ENCODE assay signal across 15 mouse cellular contexts in genomic region chr11:77781088-77781487, GRCm38 (mm10). TPM values are rescaled to one million over a fixed set of nuclear protein-coding genes. Genes with fewer than 3 reads are reported as not detected.
DNase-seq lines count a peak whose midpoint lies in the region; ATAC-seq and TF ChIP-seq lines count a peak whose summit lies in the region.
"Had no signal": no experiment of that assay in that cellular context is flagged by ENCODE, and none has a peak within 500 bp of the region (broad histone marks: within the 10 kb centered on the region; RNA-seq: fewer than 3 reads in every experiment).

No protein-coding gene starts in this region.

- no peaks in the 10 kb centered on the region for H3K9me3 ChIP-seq in heart, embryonic 12.5 days (replicated peaks)
- H3K9me3 ChIP-seq in lung, embryonic 16.5 days (ENCODE audit: control insufficient read depth, low read length), result no peaks in the 10 kb centered on the region
- H3K9me3 ChIP-seq in midbrain, postnatal 0 days (ENCODE audit: low read length), result no peaks in the 10 kb centered on the region
- H3K9me3 ChIP-seq in hindbrain, postnatal 0 days (ENCODE audit: low read length), result no peaks in the 10 kb centered on the region
- H3K9me3 ChIP-seq: forebrain, embryonic 10.5 days; limb, embryonic 12.5 days; neural tube, embryonic 13.5 days had no signal

- H3K36me3 ChIP-seq in heart, embryonic 12.5 days, result peaks cover 13% of the 10 kb centered on the region
- peaks cover 10% of the 10 kb centered on the region for H3K36me3 ChIP-seq in lung, embryonic 16.5 days (ENCODE audit: control insufficient read depth, insufficient read depth, low read length)
- H3K36me3 ChIP-seq in midbrain, postnatal 0 days (ENCODE audit: insufficient read depth, low read length), result peaks cover 22% of the 10 kb centered on the region
- peaks cover 12% of the 10 kb centered on the region; the same call in 1 of the 2 replicates for H3K36me3 ChIP-seq in hindbrain, postnatal 0 days (ENCODE audit: insufficient read depth, low read length)

- TF ChIP-seq CTCF in midbrain, postnatal 0 days (IDR thresholded peaks at IDR 0.05), result no peak
- no peak for TF ChIP-seq CTCF in hindbrain, postnatal 0 days (IDR thresholded peaks at IDR 0.05; ENCODE audit: low read depth)

- no peaks in the 10 kb centered on the region for H3K27me3 ChIP-seq in heart, embryonic 12.5 days (replicated peaks)
- no peaks in the 10 kb centered on the region for H3K27me3 ChIP-seq in lung, embryonic 16.5 days (ENCODE audit: control insufficient read depth, insufficient read depth, low read depth, low read length)
- H3K27me3 ChIP-seq in midbrain, postnatal 0 days (ENCODE audit: insufficient read depth, low read length), result no peaks in the 10 kb centered on the region
- H3K27me3 ChIP-seq in hindbrain, postnatal 0 days (ENCODE audit: insufficient read depth, low read length), result no peaks in the 10 kb centered on the region
- H3K27me3 ChIP-seq: limb, embryonic 12.5 days; neural tube, embryonic 13.5 days had no signal

- peak; percentile 58 for DNase-seq in heart, postnatal 4 days
- peak; percentile 90 for DNase-seq in NIH3T3 (ENCODE audit: low read depth)
- DNase-seq in cerebellum, adult 9-11 months, result peak; percentile 79
- DNase-seq in layer of hippocampus, postnatal 10 days (ENCODE audit: low spot score in 2 of 2), result no peak
- no peak for DNase-seq in midbrain, postnatal 0 days (ENCODE audit: low spot score)
- DNase-seq in hindbrain, postnatal 0 days (ENCODE audit: low spot score), result no peak
- DNase-seq: gastrocnemius, postnatal 14 days had no signal

- no peak overlapping the region for H3K9ac ChIP-seq in heart, embryonic 12.5 days
- H3K9ac ChIP-seq in lung, embryonic 16.5 days (ENCODE audit: low read length), result no peak overlapping the region
- H3K9ac ChIP-seq in midbrain, postnatal 0 days (replicated peaks; ENCODE audit: low read length, poor library complexity, severe bottlenecking), result no peak overlapping the region
- H3K9ac ChIP-seq in hindbrain, postnatal 0 days (replicated peaks; ENCODE audit: low read length), result no peak overlapping the region
- H3K9ac ChIP-seq: limb, embryonic 12.5 days; neural tube, embryonic 13.5 days had no signal

- no peak overlapping the region for H3K4me2 ChIP-seq in heart, embryonic 12.5 days
- H3K4me2 ChIP-seq in lung, embryonic 16.5 days (ENCODE audit: low read depth, low read length), result no peak overlapping the region
- H3K4me2 ChIP-seq in midbrain, postnatal 0 days (ENCODE audit: low read depth, low read length, poor library complexity, severe bottlenecking), result no peak overlapping the region
- no peak overlapping the region for H3K4me2 ChIP-seq in hindbrain, postnatal 0 days (ENCODE audit: low read depth, low read length)
- H3K4me2 ChIP-seq: limb, embryonic 12.5 days; midbrain, embryonic 11.5 days; neural tube, embryonic 13.5 days had no signal

- H3K27ac ChIP-seq in heart, embryonic 12.5 days (ENCODE audit: poor library complexity, severe bottlenecking), result no peak overlapping the region
- H3K27ac ChIP-seq in lung, embryonic 16.5 days (ENCODE audit: low read length), result no peak overlapping the region; the same call in 1 of the 2 replicates
- H3K27ac ChIP-seq in midbrain, postnatal 0 days (ENCODE audit: low read depth, low read length), result no peak overlapping the region
- no peak overlapping the region for H3K27ac ChIP-seq in hindbrain, postnatal 0 days
- H3K27ac ChIP-seq: forebrain, embryonic 10.5 days; limb, embryonic 12.5 days; neural tube, embryonic 13.5 days had no signal

- no peak for ATAC-seq in heart, embryonic 12.5 days (ENCODE audit: insufficient number of reproducible peaks, low FRiP score)
- ATAC-seq in lung, embryonic 16.5 days (ENCODE audit: low read depth), result 0 out of 2 replicates have a peak, but pooled peaks have one; percentile 36
- no peak for ATAC-seq in midbrain, postnatal 0 days (ENCODE audit: low FRiP score)
- no peak for ATAC-seq in hindbrain, postnatal 0 days
- ATAC-seq: activated CD4-positive, CD25-positive, alpha-beta regulatory T cell, adult 4 months had no signal

- H3K4me3 ChIP-seq in heart, embryonic 12.5 days, result no peak overlapping the region
- no peak overlapping the region for H3K4me3 ChIP-seq in lung, embryonic 16.5 days (ENCODE audit: low read length)
- no peak overlapping the region for H3K4me3 ChIP-seq in midbrain, postnatal 0 days (ENCODE audit: low read depth, low read length)
- no peak overlapping the region for H3K4me3 ChIP-seq in hindbrain, postnatal 0 days (ENCODE audit: low read length)
- H3K4me3 ChIP-seq: forebrain, embryonic 10.5 days; limb, embryonic 12.5 days; neural tube, embryonic 13.5 days had no signal

- H3K4me1 ChIP-seq in heart, embryonic 12.5 days (replicated peaks), result peaks cover 75% of the 10 kb centered on the region
- peaks cover 48% of the 10 kb centered on the region for H3K4me1 ChIP-seq in lung, embryonic 16.5 days (replicated peaks; ENCODE audit: control insufficient read depth, insufficient read depth, low read length)
- 0 out of 2 replicates have a peak, but pooled peaks cover 11% of the 10 kb centered on the region for H3K4me1 ChIP-seq in midbrain, postnatal 0 days (ENCODE audit: insufficient read depth, low read length)
- H3K4me1 ChIP-seq in hindbrain, postnatal 0 days (ENCODE audit: insufficient read depth, low read length), result peaks cover 16% of the 10 kb centered on the region

- 51% methylated on average over 7 of the region's 7 CpGs for WGBS in heart, embryonic 12.5 days
- WGBS in lung, embryonic 16.5 days, result 52% methylated on average over 7 of the region's 7 CpGs
- WGBS in midbrain, postnatal 0 days, result 77% methylated on average over 7 of the region's 7 CpGs
- 48% methylated on average over 7 of the region's 7 CpGs for WGBS in hindbrain, postnatal 0 days

RNA-seq across cellular contexts. Expression of gene Gm10277, which starts 6.5 kb away (rescaled TPM):
- not detected for total RNA-seq in heart, postnatal 4 days (2021)
- 1.2 and 1.5 TPM in 2 replicates for polyA plus RNA-seq in heart, embryonic 12.5 days (2016; fragmentation: Nextera tagmentation; extraction: Ambion mirVana)
- 1.8 and 2.5 TPM in 2 replicates for polyA plus RNA-seq in lung, embryonic 16.5 days (2015; fragmentation: Nextera tagmentation; extraction: Ambion mirVana)
- total RNA-seq in layer of hippocampus, postnatal 10 days (2021), result not detected
- not detected in 2 replicates for total RNA-seq in midbrain, postnatal 0 days (2014; rRNA removed)
- polyA plus RNA-seq in midbrain, postnatal 0 days (2015; fragmentation: Nextera tagmentation; extraction: Ambion mirVana), result 0.44 and 1.0 TPM in 2 replicates
- not detected in 2 replicates for total RNA-seq in hindbrain, postnatal 0 days (2014; rRNA removed)
- polyA plus RNA-seq in hindbrain, postnatal 0 days (2015; fragmentation: Nextera tagmentation; extraction: Ambion mirVana), result 0.69 and 0.91 TPM in 2 replicates
- total RNA-seq: gastrocnemius, postnatal 14 days had no signal

RNA-seq across cellular contexts. Expression of gene Myo18a, which starts 18.0 kb away (rescaled TPM):
- 100 to 1,000 TPM; 244 to 245 TPM for total RNA-seq in heart, postnatal 4 days (2021)
- 154 and 164 TPM in 2 replicates for polyA plus RNA-seq in heart, embryonic 12.5 days (2016; fragmentation: Nextera tagmentation; extraction: Ambion mirVana)
- polyA plus RNA-seq in lung, embryonic 16.5 days (2015; fragmentation: Nextera tagmentation; extraction: Ambion mirVana), result 39.0 and 42.1 TPM in 2 replicates
- 100 to 1,000 TPM; 150 to 167 TPM for total RNA-seq in layer of hippocampus, postnatal 10 days (2021)
- total RNA-seq in midbrain, postnatal 0 days (2014; rRNA removed), result 74.2 and 82.0 TPM in 2 replicates
- polyA plus RNA-seq in midbrain, postnatal 0 days (2015; fragmentation: Nextera tagmentation; extraction: Ambion mirVana), result 30.4 and 35.0 TPM in 2 replicates
- total RNA-seq in hindbrain, postnatal 0 days (2014; rRNA removed), result 64.6 and 68.8 TPM in 2 replicates
- polyA plus RNA-seq in hindbrain, postnatal 0 days (2015; fragmentation: Nextera tagmentation; extraction: Ambion mirVana), result 28.2 and 29.8 TPM in 2 replicates

RNA-seq across cellular contexts. Expression of gene Cryba1, which starts 56.0 kb away (rescaled TPM):
- not detected for total RNA-seq in heart, postnatal 4 days (2021)
- 0.51 TPM in 1 of 2 replicates, not detected in the other for polyA plus RNA-seq in heart, embryonic 12.5 days (2016; fragmentation: Nextera tagmentation; extraction: Ambion mirVana)
- polyA plus RNA-seq in lung, embryonic 16.5 days (2015; fragmentation: Nextera tagmentation; extraction: Ambion mirVana), result not detected in 2 replicates
- total RNA-seq in layer of hippocampus, postnatal 10 days (2021), result under 1 TPM; 0.45 to 0.87 TPM
- total RNA-seq in midbrain, postnatal 0 days (2014; rRNA removed), result not detected in 2 replicates
- polyA plus RNA-seq in midbrain, postnatal 0 days (2015; fragmentation: Nextera tagmentation; extraction: Ambion mirVana), result 0.21 TPM in 1 of 2 replicates, not detected in the other
- total RNA-seq in hindbrain, postnatal 0 days (2014; rRNA removed), result 1.5 TPM in 1 of 2 replicates, not detected in the other
- 0.49 and 0.51 TPM in 2 replicates for polyA plus RNA-seq in hindbrain, postnatal 0 days (2015; fragmentation: Nextera tagmentation; extraction: Ambion mirVana)
- total RNA-seq: gastrocnemius, postnatal 14 days had no signal
- polyA plus RNA-seq: heart, postnatal 0 days; limb, embryonic 12.5 days had no signal

Comparison
In these comparisons a context has a peak if more than half of its experiments do, and no peak if none do; other contexts are left out.
1. DNase-seq: peak in heart, postnatal 4 days (single experiment), NIH3T3 (single experiment) and cerebellum, adult 9-11 months (single experiment); none in layer of hippocampus, postnatal 10 days (0 of 2), midbrain, postnatal 0 days (single experiment) and hindbrain, postnatal 0 days (single experiment).